Mouse (Mus musculus): ENCODE results near the gene Gm5108. TPM values are rescaled to one million over a fixed set of nuclear protein-coding genes. Genes with fewer than 3 reads are reported as not detected.

The Gm5108 gene
- polyA plus RNA-seq (2014; fragmentation: Illumina TruSeq; extraction: RNeasy Lipid Tissue Mini Kit (QIAGEN cat#74804); ENCODE audit: low read depth, low replicate concordance): not detected

GRCm38 (mm10) chr5:67941369-67941768 lies at the start of gene Gm5108:
Gene Gm5108 (plus strand): TSS chr5:67941669.

GRCm38 (mm10) chr5:67946321-67946720 lies 4.9 kb downstream of the Gm5108 start, which contains the start of gene Gm21905:
Gene Gm21905 (minus strand): TSS chr5:67946421.

Other genes starting within 250 kb of the Gm5108 start
- gene Atp8a1, start 94.2 kb upstream of the Gm5108 start, polyA plus RNA-seq (2014; fragmentation: Illumina TruSeq; extraction: RNeasy Lipid Tissue Mini Kit (QIAGEN cat#74804); ENCODE audit: low read depth, low replicate concordance): 73.6 TPM
- gene Gm21905, start 4.8 kb downstream of the Gm5108 start, polyA plus RNA-seq (2014; fragmentation: Illumina TruSeq; extraction: RNeasy Lipid Tissue Mini Kit (QIAGEN cat#74804); ENCODE audit: low read depth, low replicate concordance): not detected
- gene Grxcr1, start 90.2 kb downstream of the Gm5108 start, polyA plus RNA-seq (2014; fragmentation: Illumina TruSeq; extraction: RNeasy Lipid Tissue Mini Kit (QIAGEN cat#74804); ENCODE audit: low read depth, low replicate concordance): not detected

Data from sigmoid colon, adult 10 weeks (tissue).